Mouse (Mus musculus) cerebellum, adult 8-10 months (tissue): Measurements from ENCODE around the gene Atf6.

ENCODE experiments used
- DNase-seq: peaks from one replicate; pipeline ENCODE4 v3.0.0; 2022

The Atf6 gene

GRCm38 (mm10) chr1:170702958-170703357 is 164.6 kb downstream of the Atf6 start:
- no peak for DNase-seq

GRCm38 (mm10) chr1:170702263-170702662 is 165.3 kb downstream of the Atf6 start:
- no peak for DNase-seq

- DNase-seq = no peak
These were observed 166.0 kb downstream of the Atf6 start for GRCm38 (mm10) chr1:170701582-170701981.

- no peak for DNase-seq
These were observed 166.4 kb downstream of the Atf6 start for GRCm38 (mm10) chr1:170701178-170701577.

- no peak for DNase-seq
These were observed 167.0 kb downstream of the Atf6 start for GRCm38 (mm10) chr1:170700496-170701027.

- no peak for DNase-seq
These were observed 168.0 kb downstream of the Atf6 start for GRCm38 (mm10) chr1:170699553-170699952.

- no peak for DNase-seq
These were observed 168.8 kb downstream of the Atf6 start for GRCm38 (mm10) chr1:170698771-170699170.

GRCm38 (mm10) chr1:170697771-170698356 is 169.7 kb downstream of the Atf6 start:
- no peak for DNase-seq

- DNase-seq = no peak
These were observed 170.6 kb downstream of the Atf6 start for GRCm38 (mm10) chr1:170696996-170697395.

GRCm38 (mm10) chr1:170695326-170695725 is 172.2 kb downstream of the Atf6 start:
- DNase-seq = no peak

GRCm38 (mm10) chr1:170694821-170695291 is 172.7 kb downstream of the Atf6 start:
- DNase-seq = no peak

- no peak for DNase-seq
These were observed 176.3 kb downstream of the Atf6 start for GRCm38 (mm10) chr1:170691301-170691700.

GRCm38 (mm10) chr1:170689773-170690172 is 177.8 kb downstream of the Atf6 start:
- no peak for DNase-seq

GRCm38 (mm10) chr1:170683863-170684262 is 183.7 kb downstream of the Atf6 start:
- DNase-seq = no peak

GRCm38 (mm10) chr1:170679624-170680023 is 187.9 kb downstream of the Atf6 start:
- DNase-seq = peak; percentile 10

- no peak for DNase-seq
These were observed 188.7 kb downstream of the Atf6 start for GRCm38 (mm10) chr1:170678861-170679260.

GRCm38 (mm10) chr1:170677681-170678080 is 189.9 kb downstream of the Atf6 start:
- no peak for DNase-seq

GRCm38 (mm10) chr1:170674184-170674775 is 193.3 kb downstream of the Atf6 start:
- DNase-seq = no peak

- no peak for DNase-seq
These were observed 202.4 kb downstream of the Atf6 start for GRCm38 (mm10) chr1:170665200-170665599.

- DNase-seq = no peak
These were observed 202.9 kb downstream of the Atf6 start for GRCm38 (mm10) chr1:170664620-170665185.

GRCm38 (mm10) chr1:170659260-170659659 is 208.3 kb downstream of the Atf6 start:
- DNase-seq = no peak

- no peak for DNase-seq
These were observed 209.8 kb downstream of the Atf6 start for GRCm38 (mm10) chr1:170657643-170658314.

- no peak for DNase-seq
These were observed 210.4 kb downstream of the Atf6 start for GRCm38 (mm10) chr1:170657228-170657521.
